Mouse (Mus musculus): Measurements from ENCODE around the gene Ripor2. TPM values are rescaled to one million over a fixed set of nuclear protein-coding genes. Genes with fewer than 3 reads are reported as not detected.

Gene Ripor2
- polyA plus RNA-seq, 1 experiment: 6.0 TPM

DNA sequence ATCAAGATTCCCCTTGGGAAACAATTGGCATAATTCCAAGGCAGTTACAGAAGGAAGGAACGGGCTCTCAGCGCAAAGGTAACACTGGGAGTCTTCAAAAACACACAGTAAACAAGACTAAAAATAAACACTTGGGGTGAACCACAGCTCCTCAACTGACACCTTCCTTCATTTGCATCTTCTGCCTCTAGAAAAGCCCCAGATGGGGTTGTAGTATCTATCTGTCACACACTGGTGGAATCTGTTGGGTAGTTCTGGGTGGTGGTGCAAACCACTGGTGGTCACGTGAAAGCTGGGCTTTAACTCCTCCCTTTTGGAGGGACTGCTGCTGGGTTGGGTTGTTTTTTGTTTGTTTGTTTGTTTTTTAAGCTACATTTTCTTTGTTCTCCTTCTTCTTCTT lies 31.4 kb downstream of the Ripor2 start:
- Histone ChIP-seq H3K4me3 (ENCODE audit: insufficient read depth, low read length) (no peak overlapping the region), H3K4me1 (ENCODE audit: control insufficient read depth, insufficient read depth, low read length) (0 out of 2 replicates have a peak, but pooled peaks cover 2% of the 10 kb centered on the region), H3K27ac (ENCODE audit: insufficient read depth, low read length) (no peak overlapping the region)
- TF ChIP-seq CTCF (IDR thresholded peaks at IDR 0.05; ENCODE audit: borderline replicate concordance, insufficient read depth, low read length): no peak
- TF ChIP-seq POLR2A (IDR thresholded peaks at IDR 0.05; ENCODE audit: low read depth, low read length): no peak

DNA sequence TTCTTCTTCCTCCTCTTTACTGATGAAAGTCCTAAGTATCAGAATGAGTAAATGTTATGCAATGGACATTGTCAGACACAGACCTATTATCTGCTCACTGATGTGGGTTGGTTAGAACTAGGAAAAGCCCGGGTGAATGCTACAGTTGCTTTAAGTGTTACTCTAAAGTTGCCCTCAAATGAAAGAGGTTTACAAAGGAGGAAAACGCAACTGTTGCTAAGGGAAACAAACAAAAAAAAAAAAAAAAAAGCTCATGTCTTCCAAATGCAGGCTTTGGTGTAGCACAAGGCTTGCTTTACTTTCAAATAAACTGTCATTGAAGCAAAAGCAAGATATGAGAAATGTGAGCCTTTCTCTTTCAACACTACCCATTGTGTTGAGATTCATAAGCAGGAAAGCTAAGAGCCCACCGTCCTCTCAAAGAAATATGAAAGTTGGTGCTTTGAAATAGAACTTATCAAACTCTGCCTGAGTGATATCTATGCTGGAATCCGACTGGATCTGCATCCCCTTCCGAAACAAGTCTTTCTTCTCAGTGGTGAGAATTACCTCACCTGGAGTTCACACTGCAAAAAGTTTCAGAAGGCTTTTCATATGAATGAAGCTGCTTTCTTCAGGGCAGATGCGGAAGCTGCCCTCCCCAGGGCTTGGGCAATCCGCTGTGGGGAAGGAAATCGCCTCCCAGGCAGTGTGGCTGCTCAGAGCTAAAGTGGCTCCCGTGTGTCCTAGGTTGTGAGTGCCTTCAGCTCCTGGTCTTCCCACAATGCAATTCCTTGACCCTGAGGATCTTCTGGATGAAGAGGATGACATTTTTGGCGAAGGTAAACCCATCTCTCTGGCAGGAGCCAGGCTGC lies 32.2 kb downstream of the Ripor2 start:
- no peak overlapping the region for H3K27ac ChIP-seq (ENCODE audit: insufficient read depth, low read length)
- no peak for TF ChIP-seq CTCF (IDR thresholded peaks at IDR 0.05; ENCODE audit: borderline replicate concordance, insufficient read depth, low read length)
- no peak for TF ChIP-seq POLR2A (IDR thresholded peaks at IDR 0.05; ENCODE audit: low read depth, low read length)
- no peak overlapping the region for H3K4me3 ChIP-seq (ENCODE audit: insufficient read depth, low read length)

DNA sequence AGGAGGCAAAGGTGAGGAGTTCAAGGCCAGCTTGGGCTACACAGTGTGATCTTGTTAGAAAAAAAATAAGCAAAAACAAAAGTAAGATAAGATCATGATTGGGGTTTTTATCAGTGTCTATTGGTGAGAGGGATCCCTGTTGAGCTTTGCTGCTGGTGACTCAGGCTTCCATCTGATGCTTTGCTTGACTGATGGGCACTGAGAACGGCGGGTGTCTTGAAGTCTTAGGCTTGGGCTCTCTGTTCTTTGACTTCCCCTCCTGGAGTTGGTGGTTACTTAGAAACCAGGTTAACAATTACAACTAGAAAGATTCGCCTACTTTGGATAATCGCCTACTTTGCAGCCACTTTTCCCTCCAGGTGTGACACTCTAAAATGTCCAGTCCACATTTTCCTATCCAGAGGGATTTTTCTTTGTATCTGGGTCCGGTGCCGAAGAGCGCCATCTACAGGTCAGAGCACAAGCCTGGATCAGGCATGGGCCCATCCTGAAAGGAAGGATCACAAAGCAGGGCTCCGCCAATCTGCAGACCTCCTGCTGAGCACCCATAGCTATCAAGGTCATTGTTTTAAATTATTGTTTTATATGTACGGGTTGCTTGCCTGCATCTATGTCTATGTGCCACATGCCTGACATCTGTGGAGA lies 34.1 kb downstream of the Ripor2 start:
- H3K27ac ChIP-seq (ENCODE audit: insufficient read depth, low read length): no peak overlapping the region
- no peak overlapping the region for H3K4me3 ChIP-seq (ENCODE audit: insufficient read depth, low read length)
- no peak for TF ChIP-seq POLR2A (IDR thresholded peaks at IDR 0.05; ENCODE audit: low read depth, low read length)
- TF ChIP-seq CTCF (IDR thresholded peaks at IDR 0.05; ENCODE audit: borderline replicate concordance, insufficient read depth, low read length): peak; percentile 17; the same call in 1 of the 2 replicates
- H3K4me1 ChIP-seq (ENCODE audit: control insufficient read depth, insufficient read depth, low read length): 0 out of 2 replicates have a peak, but pooled peaks cover 2% of the 10 kb centered on the region

More for the DNA sequence above, 32.2 kb downstream of the Ripor2 start:
- 0 out of 2 replicates have a peak, but pooled peaks cover 2% of the 10 kb centered on the region for H3K4me1 ChIP-seq (ENCODE audit: control insufficient read depth, insufficient read depth, low read length)

DNA sequence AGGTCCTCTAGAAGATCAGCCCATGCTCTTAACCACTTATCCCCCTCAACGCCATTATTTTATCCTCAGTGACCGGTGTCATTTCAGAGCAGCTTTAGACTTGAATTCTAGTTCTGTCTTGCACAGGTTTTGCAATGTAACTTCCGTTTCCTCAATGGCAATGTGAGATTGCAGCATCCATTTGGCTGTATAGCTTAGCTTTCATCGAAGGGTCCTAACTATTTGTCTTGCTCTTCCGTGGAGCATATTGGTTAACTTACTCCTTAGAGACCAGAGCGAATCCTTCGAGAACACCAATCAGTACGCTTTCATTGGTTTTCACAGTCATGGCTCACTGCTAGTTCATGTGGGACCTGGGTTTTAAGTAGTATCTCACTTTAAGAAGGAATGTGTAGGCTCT lies 34.7 kb downstream of the Ripor2 start:
- H3K4me3 ChIP-seq (ENCODE audit: insufficient read depth, low read length): no peak overlapping the region
- TF ChIP-seq CTCF (IDR thresholded peaks at IDR 0.05; ENCODE audit: borderline replicate concordance, insufficient read depth, low read length) (no peak), POLR2A (IDR thresholded peaks at IDR 0.05; ENCODE audit: low read depth, low read length) (no peak)
- no peak overlapping the region for H3K27ac ChIP-seq (ENCODE audit: insufficient read depth, low read length)
- H3K4me1 ChIP-seq (ENCODE audit: control insufficient read depth, insufficient read depth, low read length): 0 out of 2 replicates have a peak, but pooled peaks cover 2% of the 10 kb centered on the region

DNA sequence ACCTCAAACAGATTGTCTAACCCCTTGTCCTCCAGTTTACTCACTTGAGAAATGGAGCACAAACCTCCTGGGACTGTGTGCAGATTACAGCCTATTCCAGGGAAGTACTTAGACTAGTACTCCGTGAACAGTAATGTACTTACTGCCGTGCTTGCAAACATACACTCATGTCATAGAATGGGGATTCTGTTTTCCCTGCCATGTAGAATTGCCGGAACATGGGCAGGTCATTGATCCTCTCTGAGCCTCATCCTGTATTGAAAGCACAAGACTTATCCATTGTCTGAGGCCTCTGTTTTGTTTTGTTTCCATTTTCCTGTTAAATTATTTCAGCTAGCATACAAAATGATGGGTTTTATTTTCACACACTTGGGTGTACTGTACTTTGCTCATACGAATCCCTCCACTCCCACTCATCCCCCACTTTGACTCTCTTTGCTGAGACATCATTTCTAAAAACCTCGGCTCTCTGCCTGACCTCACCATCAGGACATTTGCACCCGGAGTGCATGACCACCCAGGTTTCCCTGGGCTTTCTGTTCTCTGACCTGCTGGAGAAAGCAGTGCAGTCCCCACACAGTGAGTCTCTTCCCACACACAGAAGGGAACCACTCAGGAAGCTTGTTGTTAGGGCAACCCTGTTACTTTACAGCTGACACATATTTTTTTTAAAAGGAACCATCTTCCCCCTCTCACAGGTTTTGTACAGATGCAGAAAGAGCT lies 35.2 kb downstream of the Ripor2 start:
- Histone ChIP-seq H3K27ac (ENCODE audit: insufficient read depth, low read length) (no peak overlapping the region), H3K4me3 (ENCODE audit: insufficient read depth, low read length) (no peak overlapping the region), H3K4me1 (ENCODE audit: control insufficient read depth, insufficient read depth, low read length) (0 out of 2 replicates have a peak, but pooled peaks cover 2% of the 10 kb centered on the region)
- TF ChIP-seq POLR2A (IDR thresholded peaks at IDR 0.05; ENCODE audit: low read depth, low read length) (no peak), CTCF (IDR thresholded peaks at IDR 0.05; ENCODE audit: borderline replicate concordance, insufficient read depth, low read length) (no peak)

DNA sequence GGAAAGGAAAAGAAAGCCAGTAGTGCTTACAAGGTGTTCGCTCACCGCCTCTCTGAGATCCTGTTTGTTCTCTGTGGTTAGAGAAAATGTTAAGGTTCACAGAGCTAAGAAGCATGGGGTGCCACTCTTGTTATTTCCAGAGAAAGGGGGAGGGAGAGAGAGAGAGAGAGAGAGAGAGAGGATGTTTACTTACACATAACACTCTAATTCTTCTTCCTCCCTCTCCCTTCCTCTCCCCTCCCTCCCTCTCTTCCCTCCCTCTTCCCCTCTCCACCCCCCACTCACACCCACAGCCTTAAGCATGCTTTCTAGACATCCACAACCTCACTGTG lies 35.8 kb downstream of the Ripor2 start:
- no peak for TF ChIP-seq CTCF (IDR thresholded peaks at IDR 0.05; ENCODE audit: borderline replicate concordance, insufficient read depth, low read length)
- no peak for TF ChIP-seq POLR2A (IDR thresholded peaks at IDR 0.05; ENCODE audit: low read depth, low read length)
- Histone ChIP-seq H3K27ac (ENCODE audit: insufficient read depth, low read length) (no peak overlapping the region), H3K4me1 (ENCODE audit: control insufficient read depth, insufficient read depth, low read length) (0 out of 2 replicates have a peak, but pooled peaks cover 2% of the 10 kb centered on the region), H3K4me3 (ENCODE audit: insufficient read depth, low read length) (no peak overlapping the region)

DNA sequence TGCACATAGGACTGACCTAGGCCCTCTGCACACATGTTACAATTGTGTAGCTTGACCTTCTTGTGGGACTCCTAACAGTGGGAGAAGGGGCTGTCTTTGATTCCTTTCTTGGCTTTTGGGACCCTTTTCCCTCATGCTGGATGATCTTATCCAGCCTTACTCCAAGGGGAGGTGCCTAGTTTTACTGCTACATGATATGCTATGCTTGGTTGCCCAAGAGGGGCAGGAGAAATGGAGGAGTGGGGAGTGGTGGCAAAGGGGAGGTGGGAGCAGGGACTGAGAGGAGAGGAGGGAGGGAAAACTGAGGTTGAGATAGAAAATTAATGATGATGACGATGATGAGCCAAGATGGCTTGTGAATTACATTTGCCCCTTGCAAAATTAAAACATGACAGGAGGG lies 37.7 kb downstream of the Ripor2 start:
- TF ChIP-seq CTCF (IDR thresholded peaks at IDR 0.05; ENCODE audit: borderline replicate concordance, insufficient read depth, low read length) (no peak), POLR2A (IDR thresholded peaks at IDR 0.05; ENCODE audit: low read depth, low read length) (no peak)
- Histone ChIP-seq H3K4me3 (ENCODE audit: insufficient read depth, low read length) (no peak overlapping the region), H3K27ac (ENCODE audit: insufficient read depth, low read length) (no peak overlapping the region), H3K4me1 (ENCODE audit: control insufficient read depth, insufficient read depth, low read length) (0 out of 2 replicates have a peak, but pooled peaks cover 2% of the 10 kb centered on the region)

DNA sequence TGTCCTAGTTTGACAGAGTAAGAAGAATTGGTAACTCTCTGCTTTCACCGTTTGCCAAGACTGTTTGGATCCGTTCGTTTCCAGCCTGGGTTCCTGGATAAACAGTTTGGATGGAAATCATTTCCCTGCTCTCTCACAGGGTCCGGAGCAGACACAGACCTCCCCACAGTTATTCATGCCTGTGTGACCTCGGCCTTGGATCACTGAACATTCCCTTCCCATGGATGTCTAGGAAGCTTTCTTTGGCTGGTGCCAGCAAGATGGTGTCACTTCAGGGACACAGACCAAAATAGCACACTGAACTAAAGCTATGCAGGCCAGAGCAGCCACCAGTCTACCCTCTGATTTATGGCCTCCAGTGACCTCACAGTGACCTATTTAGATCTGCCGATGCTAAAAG lies 38.5 kb downstream of the Ripor2 start:
- Histone ChIP-seq H3K4me3 (ENCODE audit: insufficient read depth, low read length) (no peak overlapping the region), H3K4me1 (ENCODE audit: control insufficient read depth, insufficient read depth, low read length) (0 out of 2 replicates have a peak, but pooled peaks cover 2% of the 10 kb centered on the region), H3K27ac (ENCODE audit: insufficient read depth, low read length) (no peak overlapping the region)
- no peak for TF ChIP-seq POLR2A (IDR thresholded peaks at IDR 0.05; ENCODE audit: low read depth, low read length)
- TF ChIP-seq CTCF (IDR thresholded peaks at IDR 0.05; ENCODE audit: borderline replicate concordance, insufficient read depth, low read length): no peak

DNA sequence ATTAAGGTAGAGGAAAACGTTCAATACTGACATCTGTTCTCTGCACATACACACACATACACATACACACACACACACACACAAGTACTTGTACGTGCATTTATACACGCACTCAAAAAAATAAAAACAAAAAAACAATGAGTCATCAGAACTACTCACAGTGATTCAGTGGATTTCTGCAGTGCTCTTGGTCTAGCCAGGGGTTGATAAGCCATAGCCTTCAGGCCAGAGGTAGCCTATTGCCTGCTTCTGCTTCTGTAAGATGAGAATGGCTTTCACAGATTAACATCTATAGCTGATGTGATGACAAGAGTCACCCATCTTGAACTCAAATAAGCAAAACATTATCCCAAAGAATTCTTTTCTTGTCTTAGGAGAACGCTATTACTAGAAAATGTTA lies 41.6 kb downstream of the Ripor2 start:
- no peak for TF ChIP-seq CTCF (IDR thresholded peaks at IDR 0.05; ENCODE audit: borderline replicate concordance, insufficient read depth, low read length)
- no peak for TF ChIP-seq POLR2A (IDR thresholded peaks at IDR 0.05; ENCODE audit: low read depth, low read length)
- Histone ChIP-seq H3K4me1 (ENCODE audit: control insufficient read depth, insufficient read depth, low read length) (peaks cover 4% of the 10 kb centered on the region), H3K4me3 (ENCODE audit: insufficient read depth, low read length) (no peak overlapping the region), H3K27ac (ENCODE audit: insufficient read depth, low read length) (no peak overlapping the region)

Data from embryonic fibroblast, embryonic 13.5 days (primary cell).